Mouse (Mus musculus) hindbrain, embryonic 11.5 days (tissue): ENCODE data around the gene Uggt2. TPM values are rescaled to one million over a fixed set of nuclear protein-coding genes. Genes with fewer than 3 reads are reported as not detected.
A peak's percentile ranks its signal among the peaks of the same experiment; 100 is the strongest.
"Not testable (repeated sequence)": the region's sequence is repeated elsewhere in the genome, so short reads cannot be mapped to it uniquely, and the experiment has no call there.

Experiments
- ATAC-seq: fragments of 200-750 bp; cut with Nextera tagmentation; 2 replicates; pipeline ENCODE4 v1.8.0; 2017; ENCODE audit warnings: mild to moderate bottlenecking, moderate TSS enrichment, moderate library complexity; ENCODE audit not compliant: low FRiP score
- DNase-seq: peaks from one replicate; pipeline ENCODE4 v3.0.0-alpha.2; 2015; ENCODE audit warnings: low spot score
- H3K27ac ChIP-seq: fragments of 300-500 bp; sonication (generic); 2 replicates; pipeline ENCODE4 v1.5.1; 2014; ENCODE audit warnings: mild to moderate bottlenecking, low read depth, low read length
- H3K27me3 ChIP-seq: fragments of 300-500 bp; sonication (generic); 2 replicates; pipeline ENCODE4 v1.6.1; 2014; ENCODE audit warnings: mild to moderate bottlenecking, low read length, moderate library complexity, mixed read lengths; ENCODE audit not compliant: control insufficient read depth, insufficient read depth
- H3K36me3 ChIP-seq: fragments of 300-500 bp; sonication (generic); 2 replicates; pipeline ENCODE4 v1.6.1; 2014; ENCODE audit warnings: mild to moderate bottlenecking, low read length, moderate library complexity, mixed read lengths; ENCODE audit not compliant: control insufficient read depth, insufficient read depth
- H3K4me1 ChIP-seq: fragments of 300-500 bp; sonication (generic); replicated peaks from 2 replicates; pipeline ENCODE4 v1.6.1; 2014; ENCODE audit warnings: low read length, mixed read lengths; ENCODE audit not compliant: control insufficient read depth, insufficient read depth
- H3K4me2 ChIP-seq: fragments of 300-500 bp; sonication (generic); replicated peaks from 2 replicates; pipeline ENCODE4 v1.6.1; 2014; ENCODE audit warnings: mild to moderate bottlenecking, low read depth, low read length
- H3K4me3 ChIP-seq: fragments of 300-500 bp; sonication (generic); 2 replicates; pipeline ENCODE4 v1.5.1; 2014; ENCODE audit warnings: low read depth, low read length
- H3K9ac ChIP-seq: fragments of 300-500 bp; sonication (generic); 2 replicates; pipeline ENCODE4 v1.6.1; 2014; ENCODE audit warnings: low read depth, low read length
- H3K9me3 ChIP-seq: fragments of 300-500 bp; sonication (generic); 2 replicates; pipeline ENCODE4 v1.6.1; 2016; ENCODE audit warnings: low read length; ENCODE audit not compliant: control insufficient read depth
- WGBS: fragments of 180-500 bp; shearing (Covaris S2); extraction: QIAGEN DNeasy Blood & Tissue Kit; methylation state at CpG from one replicate; pipeline ENCODE4 v1.1.7; 2014; 5-methylcytosine and 5-hydroxymethylcytosine counted together
- polyA plus RNA-seq: library from polyadenylated mRNA; unstranded; fragments of >200 nt; fragmentation: Nextera tagmentation; extraction: Ambion mirVana; gene quantifications from 2 replicates; pipeline ENCODE4 v1.2.1, GENCODE M21; 2014

The Uggt2 gene
- polyA plus RNA-seq, 1 experiment from 2014 or later, result 21.9 TPM

DNA sequence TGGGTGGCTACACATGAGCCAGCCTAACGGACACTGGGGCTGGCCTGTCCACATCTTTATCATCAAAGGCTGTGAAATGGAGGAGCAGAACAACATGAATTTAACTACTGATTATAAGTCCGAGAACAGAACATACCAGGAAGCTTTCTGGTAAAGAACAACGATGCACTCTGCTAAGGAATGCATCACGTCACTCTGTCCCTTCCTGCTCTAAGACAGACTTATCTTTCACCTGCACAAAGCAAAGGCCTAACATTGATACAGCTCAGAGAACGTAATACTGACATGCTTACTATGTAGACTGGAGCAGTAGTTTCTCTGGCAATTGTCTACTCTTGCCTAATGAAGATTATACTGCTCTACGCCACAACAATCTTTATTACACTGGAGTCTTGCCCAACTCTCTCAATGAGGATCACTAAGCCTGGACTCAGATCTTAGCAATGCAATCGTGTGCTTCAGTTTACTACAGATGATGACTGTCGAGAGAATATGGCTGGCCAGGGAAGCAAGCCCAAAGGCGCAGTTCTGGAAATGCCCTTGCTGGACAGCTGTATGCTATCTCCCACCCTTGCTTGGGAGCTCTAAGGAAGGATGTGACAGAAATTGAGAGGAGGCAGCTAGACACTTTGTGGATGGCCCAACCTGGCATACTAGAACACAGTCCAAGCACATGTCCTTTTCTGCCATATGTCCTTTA is 103.9 kb downstream of the Uggt2 start:
- H3K36me3 ChIP-seq, result no peaks in the 10 kb centered on the region
- DNase-seq, result no peak
- no peak overlapping the region for H3K4me2 ChIP-seq
- ATAC-seq, result no peak
- H3K27ac ChIP-seq, result no peak overlapping the region
- H3K4me3 ChIP-seq, result no peak overlapping the region
- no peaks in the 10 kb centered on the region for H3K4me1 ChIP-seq
- H3K27me3 ChIP-seq, result no peaks in the 10 kb centered on the region
- 96% methylated on average over 9 of the region's 9 CpGs for WGBS
- H3K9ac ChIP-seq, result no peak overlapping the region
- no peaks in the 10 kb centered on the region for H3K9me3 ChIP-seq

- DNase-seq (no peak), ATAC-seq (peak; percentile 71)
- 53% methylated on average over 13 of the region's 13 CpGs for WGBS
- no peak overlapping the region for H3K9ac ChIP-seq
- H3K36me3 ChIP-seq, result no peaks in the 10 kb centered on the region
- H3K27me3 ChIP-seq, result no peaks in the 10 kb centered on the region
- no peak overlapping the region for H3K4me2 ChIP-seq
- H3K4me3 ChIP-seq, result no peak overlapping the region
- H3K4me1 ChIP-seq, result no peaks in the 10 kb centered on the region
- no peaks in the 10 kb centered on the region for H3K9me3 ChIP-seq
- no peak overlapping the region for H3K27ac ChIP-seq
These were observed 111.4 kb downstream of the Uggt2 start for GRCm38 (mm10) chr14:118987523-118988496.

- H3K9ac ChIP-seq, result no peak overlapping the region
- DNase-seq (peak; percentile 87), ATAC-seq (peak; percentile 55; the same call in 1 of the 2 replicates)
- H3K4me1 ChIP-seq, result no peaks in the 10 kb centered on the region
- no peak overlapping the region for H3K4me3 ChIP-seq
- no peaks in the 10 kb centered on the region for H3K36me3 ChIP-seq
- no peak overlapping the region for H3K27ac ChIP-seq
- H3K4me2 ChIP-seq, result no peak overlapping the region
- no peaks in the 10 kb centered on the region for H3K27me3 ChIP-seq
- WGBS, result 43% methylated on average over 16 of the region's 16 CpGs
- no peaks in the 10 kb centered on the region for H3K9me3 ChIP-seq
These were observed 112.3 kb downstream of the Uggt2 start for GRCm38 (mm10) chr14:118986653-118987522.

DNA sequence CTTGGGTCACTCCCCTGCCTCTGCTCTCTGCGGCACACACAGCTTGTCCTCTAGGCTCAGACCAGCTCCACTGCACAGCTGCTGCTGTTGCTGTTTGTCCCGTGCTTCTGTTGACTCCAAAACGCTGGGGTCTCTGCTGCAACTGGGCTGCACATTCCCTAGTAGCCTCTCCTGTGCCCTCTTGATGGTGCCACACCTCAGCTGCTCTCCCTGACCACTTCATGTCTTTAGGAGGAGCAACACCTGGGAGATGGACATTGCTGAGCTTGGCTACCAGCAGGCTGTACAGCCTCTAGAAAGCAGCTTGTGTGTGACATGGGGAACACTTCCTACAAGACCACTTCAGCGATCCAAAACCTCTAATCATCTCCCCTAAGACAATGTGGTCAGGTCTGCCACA is 115.1 kb downstream of the Uggt2 start:
- H3K4me2 ChIP-seq, result no peak overlapping the region
- DNase-seq, result no peak
- no peak for ATAC-seq

GRCm38 (mm10) chr14:118983396-118983795 is 115.8 kb downstream of the Uggt2 start:
- H3K4me2 ChIP-seq, result no peak overlapping the region
- DNase-seq (no peak), ATAC-seq (no peak)
- no peaks in the 10 kb centered on the region for H3K4me1 ChIP-seq
- H3K27ac ChIP-seq, result no peak overlapping the region
- H3K9ac ChIP-seq, result no peak overlapping the region
- no peak overlapping the region for H3K4me3 ChIP-seq
- no peaks in the 10 kb centered on the region for H3K27me3 ChIP-seq
- H3K9me3 ChIP-seq, result no peaks in the 10 kb centered on the region
- H3K36me3 ChIP-seq, result no peaks in the 10 kb centered on the region

More for the DNA sequence above, 115.1 kb downstream of the Uggt2 start:
- WGBS, result 90% methylated on average over 4 of the region's 4 CpGs
- H3K27me3 ChIP-seq, result no peaks in the 10 kb centered on the region
- H3K27ac ChIP-seq, result no peak overlapping the region
- H3K9me3 ChIP-seq, result no peaks in the 10 kb centered on the region
- no peaks in the 10 kb centered on the region for H3K36me3 ChIP-seq
- no peak overlapping the region for H3K4me3 ChIP-seq
- H3K9ac ChIP-seq, result no peak overlapping the region
- no peaks in the 10 kb centered on the region for H3K4me1 ChIP-seq

- H3K27ac ChIP-seq, ATAC-seq, H3K27me3 ChIP-seq, H3K36me3 ChIP-seq, DNase-seq, H3K4me2 ChIP-seq, H3K4me1 ChIP-seq, H3K4me3 ChIP-seq, H3K9me3 ChIP-seq, H3K9ac ChIP-seq: not testable (repeated sequence)
- 84% methylated on average over 6 of the region's 11 CpGs for WGBS
These were observed 116.7 kb downstream of the Uggt2 start for GRCm38 (mm10) chr14:118982429-118983045.

GRCm38 (mm10) chr14:118981711-118982428 is 117.4 kb downstream of the Uggt2 start:
- not testable (repeated sequence) for ATAC-seq, H3K36me3 ChIP-seq, H3K4me3 ChIP-seq, H3K9ac ChIP-seq, H3K4me2 ChIP-seq, H3K9me3 ChIP-seq, DNase-seq, H3K27me3 ChIP-seq, H3K4me1 ChIP-seq, H3K27ac ChIP-seq
- 88% methylated on average over 5 of the region's 6 CpGs for WGBS
